Mouse (Mus musculus) limb, embryonic 15.5 days (tissue): Measurements from ENCODE around the gene 9530053A07Rik. TPM values are rescaled to one million over a fixed set of nuclear protein-coding genes. Genes with fewer than 3 reads are reported as not detected.

Experiments
- ATAC-seq: fragments of 200-750 bp; cut with Nextera tagmentation; 2 replicates; pipeline ENCODE4 v1.8.0; 2017; ENCODE audit warnings: low read depth, moderate TSS enrichment; ENCODE audit not compliant: insufficient number of reproducible peaks, low FRiP score, low TSS enrichment
- H3K27ac ChIP-seq: fragments of 300-500 bp; sonication (generic); 2 replicates; pipeline ENCODE4 v1.5.1; 2015; ENCODE audit warnings: moderate library complexity, mild to moderate bottlenecking, inconsistent platforms
- H3K27me3 ChIP-seq: fragments of 300-500 bp; sonication (generic); 2 replicates; pipeline ENCODE4 v1.6.1; 2015; ENCODE audit warnings: inconsistent platforms
- H3K36me3 ChIP-seq: fragments of 300-500 bp; sonication (generic); 2 replicates; pipeline ENCODE4 v1.6.1; 2015; ENCODE audit warnings: inconsistent platforms
- H3K4me1 ChIP-seq: fragments of 300-500 bp; sonication (generic); 2 replicates; pipeline ENCODE4 v1.6.1; 2015; ENCODE audit warnings: inconsistent platforms
- H3K4me2 ChIP-seq: fragments of 300-500 bp; sonication (generic); 2 replicates; pipeline ENCODE4 v1.6.1; 2015; ENCODE audit warnings: mild to moderate bottlenecking, inconsistent platforms
- H3K4me3 ChIP-seq: fragments of 300-500 bp; sonication (generic); 2 replicates; pipeline ENCODE4 v1.5.1; 2015; ENCODE audit warnings: mild to moderate bottlenecking, inconsistent platforms
- H3K9ac ChIP-seq: fragments of 300-500 bp; sonication (generic); 2 replicates; pipeline ENCODE4 v1.6.1; 2015; ENCODE audit warnings: inconsistent platforms
- H3K9me3 ChIP-seq: fragments of 300-500 bp; sonication (generic); 2 replicates; pipeline ENCODE4 v1.6.1; 2016; ENCODE audit warnings: inconsistent platforms
- WGBS: fragments of 180-500 bp; shearing (Covaris S2); methylation state at CpG from one replicate; pipeline ENCODE4 v1.1.7; 2015; 5-methylcytosine and 5-hydroxymethylcytosine counted together
- polyA plus RNA-seq: library from polyadenylated mRNA; unstranded; fragments of >200 nt; fragmentation: Nextera tagmentation; extraction: Ambion mirVana; gene quantifications from 2 replicates; pipeline ENCODE4 v1.2.1, GENCODE M21; 2015

Gene 9530053A07Rik
- polyA plus RNA-seq, 1 experiment from 2014 or later: not detected

DNA sequence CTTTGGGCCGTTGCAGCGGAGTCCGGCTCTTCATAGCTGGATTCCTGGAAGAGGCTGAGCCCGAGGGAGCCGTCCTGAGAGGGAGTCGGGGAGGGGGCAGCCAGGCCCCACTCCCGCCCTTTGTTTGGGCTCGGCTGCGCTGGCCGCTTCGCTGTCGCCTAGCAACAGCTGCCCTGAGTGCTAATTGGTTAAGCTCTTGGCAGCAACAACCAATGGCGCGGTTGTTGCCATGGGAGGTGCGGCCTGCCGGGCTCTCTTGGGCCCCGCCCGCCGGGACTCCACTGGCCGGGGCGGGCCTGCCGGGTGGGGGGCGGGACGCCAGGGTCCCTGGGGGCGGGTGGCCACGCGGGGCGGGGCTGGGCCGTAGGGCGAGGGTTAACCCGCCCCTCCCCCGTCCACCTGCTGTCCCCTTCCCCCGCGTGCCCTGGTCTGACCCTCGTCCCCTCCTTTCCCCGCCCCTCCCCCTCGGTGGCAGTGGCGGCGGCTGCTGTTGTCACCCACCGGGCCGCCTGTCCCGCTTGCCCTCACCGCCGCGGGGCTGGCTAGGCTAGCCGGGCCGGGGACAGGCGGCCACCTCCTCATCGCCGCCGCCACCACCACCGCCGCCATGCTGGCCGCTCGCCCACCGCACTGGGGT is 50.6 kb downstream of the 9530053A07Rik start:
- Histone ChIP-seq H3K36me3 (peaks cover 73% of the 10 kb centered on the region), H3K4me3 (peak overlapping the region; percentile 98), H3K4me2 (peak overlapping the region; percentile 88), H3K27ac (peak overlapping the region; percentile 93), H3K4me1 (peaks cover 13% of the 10 kb centered on the region), H3K9ac (peak overlapping the region; percentile 76), H3K27me3 (no peaks in the 10 kb centered on the region), H3K9me3 (no peaks in the 10 kb centered on the region)
- peak; percentile 91 for ATAC-seq
- WGBS: under 1% methylated on average over 37 of the region's 56 CpGs

DNA sequence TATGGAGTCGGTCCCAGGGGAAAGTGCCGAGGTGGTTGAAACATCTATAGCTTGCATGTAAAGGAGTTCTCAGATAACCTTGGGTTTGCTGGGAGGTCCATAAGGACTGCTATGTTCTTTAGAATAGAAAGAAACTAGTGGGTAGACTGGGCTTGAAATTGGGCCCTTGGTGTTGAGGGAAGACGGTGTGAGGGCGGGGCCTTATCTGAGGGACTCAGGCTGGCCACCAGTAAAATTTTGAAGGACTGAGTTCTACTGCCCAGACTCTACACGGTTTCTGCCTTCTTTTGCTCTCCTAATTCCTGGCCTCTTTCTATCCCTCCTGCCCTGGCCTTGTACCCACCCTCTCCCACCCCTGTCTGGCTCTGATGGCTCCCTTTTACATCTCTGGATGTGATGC is 51.6 kb downstream of the 9530053A07Rik start:
- peak overlapping the region; percentile 88 for H3K4me2 ChIP-seq
- no peak overlapping the region for H3K27ac ChIP-seq
- WGBS: 79% methylated on average over 5 of the region's 5 CpGs
- peaks cover 13% of the 10 kb centered on the region for H3K4me1 ChIP-seq
- no peak overlapping the region for H3K9ac ChIP-seq
- H3K36me3 ChIP-seq: peaks cover 73% of the 10 kb centered on the region
- no peaks in the 10 kb centered on the region for H3K9me3 ChIP-seq
- no peaks in the 10 kb centered on the region for H3K27me3 ChIP-seq
- ATAC-seq: no peak
- peak overlapping the region; percentile 98 for H3K4me3 ChIP-seq

DNA sequence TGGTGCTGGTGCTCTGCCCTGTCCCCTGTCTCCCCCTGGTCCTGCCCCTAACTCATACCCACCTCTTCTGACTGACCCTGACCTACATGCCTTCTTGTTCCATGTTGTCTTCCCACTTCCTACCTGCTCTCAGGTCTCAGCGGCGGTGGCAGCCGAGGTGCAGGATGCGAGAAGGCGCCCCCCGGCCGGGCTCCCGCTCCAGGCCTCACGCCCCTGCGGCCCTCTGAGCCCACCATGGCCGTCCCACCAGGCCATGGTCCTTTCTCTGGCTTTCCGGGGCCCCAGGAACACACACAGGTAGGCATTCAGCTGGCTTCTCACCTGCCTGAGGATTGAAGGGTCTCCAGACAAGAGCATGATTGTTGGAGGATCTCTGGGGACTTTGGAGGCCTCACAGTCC is 52.1 kb downstream of the 9530053A07Rik start:
- Histone ChIP-seq H3K9me3 (no peaks in the 10 kb centered on the region), H3K27ac (no peak overlapping the region), H3K36me3 (peaks cover 73% of the 10 kb centered on the region), H3K4me3 (no peak overlapping the region; the same call in 1 of the 2 replicates), H3K9ac (no peak overlapping the region), H3K4me2 (no peak overlapping the region), H3K27me3 (no peaks in the 10 kb centered on the region), H3K4me1 (peaks cover 13% of the 10 kb centered on the region)
- no peak for ATAC-seq
- WGBS: 96% methylated on average over 12 of the region's 12 CpGs

DNA sequence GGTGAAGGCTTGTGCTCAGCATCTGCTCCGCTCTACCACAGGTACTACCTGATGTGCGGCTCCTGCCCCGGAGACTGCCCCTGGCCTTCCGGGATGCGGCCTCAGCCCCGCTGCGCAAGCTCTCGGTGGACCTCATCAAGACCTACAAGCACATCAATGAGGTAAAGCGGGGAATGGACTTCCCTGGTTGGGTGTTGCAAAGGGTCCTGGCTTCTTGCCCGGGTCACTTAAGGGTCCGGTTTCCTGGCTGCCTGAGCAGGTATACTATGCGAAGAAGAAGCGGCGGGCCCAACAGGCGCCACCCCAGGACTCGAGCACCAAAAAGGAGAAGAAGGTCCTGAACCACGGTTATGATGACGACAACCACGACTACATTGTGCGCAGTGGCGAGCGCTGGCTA is 53.1 kb downstream of the 9530053A07Rik start:
- Histone ChIP-seq H3K9ac (no peak overlapping the region), H3K4me3 (no peak overlapping the region), H3K9me3 (no peaks in the 10 kb centered on the region), H3K4me2 (no peak overlapping the region), H3K4me1 (peaks cover 13% of the 10 kb centered on the region), H3K36me3 (peaks cover 73% of the 10 kb centered on the region), H3K27ac (no peak overlapping the region), H3K27me3 (no peaks in the 10 kb centered on the region)
- WGBS: 96% methylated on average over 22 of the region's 22 CpGs
- no peak for ATAC-seq

DNA sequence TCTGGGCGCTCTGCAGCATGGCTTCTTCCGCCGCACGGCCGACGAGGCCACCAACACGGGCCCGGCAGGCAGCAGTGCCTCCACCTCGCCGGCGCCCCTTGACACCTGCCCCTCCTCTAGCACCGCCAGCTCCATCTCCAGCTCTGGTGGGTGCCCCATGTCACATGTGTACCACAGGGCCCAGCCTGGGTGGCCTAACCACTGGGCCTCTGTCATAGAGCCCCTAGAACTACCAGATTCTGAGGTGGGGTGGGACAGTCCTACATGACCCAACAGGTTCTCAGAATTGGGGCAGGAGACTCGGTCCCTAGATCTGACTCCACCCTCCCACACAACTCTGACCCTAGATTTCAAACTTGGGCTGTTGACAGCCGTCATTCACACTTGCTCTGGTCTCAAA is 56.6 kb downstream of the 9530053A07Rik start:
- no peak overlapping the region for H3K27ac ChIP-seq
- H3K4me1 ChIP-seq: peaks cover 6% of the 10 kb centered on the region
- no peaks in the 10 kb centered on the region for H3K9me3 ChIP-seq
- H3K27me3 ChIP-seq: no peaks in the 10 kb centered on the region
- H3K4me3 ChIP-seq: no peak overlapping the region
- no peak overlapping the region for H3K4me2 ChIP-seq
- H3K9ac ChIP-seq: no peak overlapping the region
- 93% methylated on average over 14 of the region's 14 CpGs for WGBS
- ATAC-seq: no peak
- peaks cover 94% of the 10 kb centered on the region for H3K36me3 ChIP-seq

DNA sequence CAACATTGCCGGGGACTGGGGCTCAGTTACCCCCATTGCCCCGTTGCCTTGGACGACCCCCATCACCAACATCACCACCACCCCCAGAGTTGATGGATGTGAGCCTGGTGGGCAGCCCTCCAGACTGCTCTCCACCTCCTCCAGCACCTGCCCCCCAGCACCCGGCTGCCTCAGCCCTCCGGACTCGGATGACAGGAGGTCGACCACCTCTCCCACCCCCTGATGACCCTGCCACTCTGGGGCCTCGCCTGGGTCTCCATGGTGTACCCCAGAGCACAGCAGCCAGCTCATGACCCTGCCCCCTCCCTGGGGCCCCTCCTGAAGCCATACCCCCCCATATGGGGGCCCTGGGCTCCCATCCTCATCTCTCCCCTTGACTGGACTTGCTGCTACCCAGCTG is 57.4 kb downstream of the 9530053A07Rik start:
- Histone ChIP-seq H3K9ac (no peak overlapping the region), H3K36me3 (peaks cover 98% of the 10 kb centered on the region), H3K27ac (no peak overlapping the region), H3K4me1 (no peaks in the 10 kb centered on the region), H3K9me3 (no peaks in the 10 kb centered on the region), H3K27me3 (no peaks in the 10 kb centered on the region), H3K4me3 (no peak overlapping the region), H3K4me2 (no peak overlapping the region)
- 94% methylated on average over 8 of the region's 8 CpGs for WGBS
- ATAC-seq: no peak

DNA sequence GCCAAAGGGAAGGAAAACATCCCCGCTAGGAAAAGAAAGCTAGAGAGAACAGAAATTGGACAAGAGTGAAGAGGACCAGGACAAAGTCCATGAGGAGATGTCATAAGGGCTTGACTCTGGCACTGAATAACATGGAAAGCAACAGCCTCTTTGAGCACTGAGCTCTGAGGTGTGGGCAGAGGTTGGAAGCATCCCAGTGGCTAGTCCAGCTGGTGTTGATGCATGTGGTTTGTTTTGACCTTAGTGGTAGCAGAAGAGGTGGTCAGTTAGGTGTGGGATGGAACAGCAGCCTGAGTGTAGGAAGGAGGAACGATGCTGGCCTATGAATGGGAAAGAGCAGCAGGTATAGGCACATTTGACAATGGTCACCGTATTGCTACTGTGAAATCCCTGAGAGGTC is 62.2 kb downstream of the 9530053A07Rik start:
- no peak for ATAC-seq
- Histone ChIP-seq H3K9me3 (no peaks in the 10 kb centered on the region), H3K27me3 (no peaks in the 10 kb centered on the region), H3K27ac (no peak overlapping the region), H3K4me3 (no peak overlapping the region), H3K9ac (no peak overlapping the region), H3K4me1 (no peaks in the 10 kb centered on the region), H3K36me3 (peaks cover 75% of the 10 kb centered on the region), H3K4me2 (no peak overlapping the region)
- 94% methylated on average over 3 of the region's 3 CpGs for WGBS

DNA sequence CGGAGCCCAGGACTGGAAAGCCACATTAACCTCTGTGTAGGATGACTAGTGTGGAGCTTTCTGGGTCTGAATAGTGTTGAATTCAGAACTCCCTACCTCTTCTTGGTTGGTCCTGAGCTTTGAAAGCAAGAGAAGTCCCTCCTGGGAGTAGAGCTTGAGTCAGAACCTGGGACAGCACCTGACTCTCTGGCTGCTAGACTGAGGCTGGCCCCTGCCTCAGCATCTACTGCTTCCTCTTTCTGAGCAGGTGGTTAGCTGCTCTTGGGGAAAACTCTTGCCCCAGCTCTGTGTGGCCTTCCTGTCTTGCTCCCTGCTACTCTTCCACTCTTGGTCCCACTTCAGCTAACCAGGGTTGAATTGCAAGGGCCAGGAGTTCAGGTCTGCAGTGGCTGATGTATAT is 62.6 kb downstream of the 9530053A07Rik start:
- Histone ChIP-seq H3K4me2 (no peak overlapping the region), H3K9ac (no peak overlapping the region), H3K4me1 (no peaks in the 10 kb centered on the region), H3K27me3 (no peaks in the 10 kb centered on the region), H3K4me3 (no peak overlapping the region), H3K27ac (no peak overlapping the region), H3K9me3 (no peaks in the 10 kb centered on the region), H3K36me3 (peaks cover 71% of the 10 kb centered on the region)
- WGBS: 100% methylated on average over 1 of the region's 1 CpGs
- ATAC-seq: no peak

DNA sequence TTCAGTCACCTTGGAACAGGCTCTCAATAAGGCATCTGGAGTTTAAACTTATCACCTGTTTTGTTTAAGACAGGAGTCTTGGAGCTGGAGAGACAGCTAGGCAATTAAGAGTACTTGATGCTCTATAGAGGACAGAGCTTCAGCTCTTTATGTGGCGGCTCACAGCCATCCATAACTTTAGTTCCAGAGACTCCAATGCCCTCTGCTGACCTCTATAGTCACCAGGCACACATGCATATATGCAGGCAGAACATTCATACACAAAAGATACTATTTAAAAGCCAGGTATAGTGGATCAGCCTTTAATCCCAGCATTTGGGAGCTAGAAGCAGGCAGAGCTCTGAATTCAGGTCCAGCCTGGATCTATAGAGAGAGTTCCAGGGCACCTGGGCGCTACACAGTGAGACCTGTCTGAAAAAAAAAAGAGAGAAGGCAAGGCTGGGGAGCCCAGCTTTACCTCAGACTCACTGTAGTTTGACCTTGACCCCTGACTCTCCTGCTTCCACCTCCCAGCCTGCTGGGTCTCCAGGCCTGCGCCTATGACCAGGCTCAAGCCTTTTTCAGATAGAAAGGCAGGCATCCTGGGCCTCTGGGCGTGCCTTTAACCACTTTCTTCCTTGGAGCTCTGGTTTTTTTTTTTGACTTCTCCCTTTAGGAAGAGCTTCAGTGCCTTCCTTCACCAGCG is 66.3 kb downstream of the 9530053A07Rik start:
- no peaks in the 10 kb centered on the region for H3K4me1 ChIP-seq
- H3K36me3 ChIP-seq: peaks cover 45% of the 10 kb centered on the region
- H3K27me3 ChIP-seq: no peaks in the 10 kb centered on the region
- no peaks in the 10 kb centered on the region for H3K9me3 ChIP-seq
- WGBS: 82% methylated on average over 5 of the region's 5 CpGs
- no peak overlapping the region for H3K27ac ChIP-seq
- no peak overlapping the region for H3K9ac ChIP-seq
- no peak for ATAC-seq
- H3K4me2 ChIP-seq: no peak overlapping the region
- H3K4me3 ChIP-seq: no peak overlapping the region

DNA sequence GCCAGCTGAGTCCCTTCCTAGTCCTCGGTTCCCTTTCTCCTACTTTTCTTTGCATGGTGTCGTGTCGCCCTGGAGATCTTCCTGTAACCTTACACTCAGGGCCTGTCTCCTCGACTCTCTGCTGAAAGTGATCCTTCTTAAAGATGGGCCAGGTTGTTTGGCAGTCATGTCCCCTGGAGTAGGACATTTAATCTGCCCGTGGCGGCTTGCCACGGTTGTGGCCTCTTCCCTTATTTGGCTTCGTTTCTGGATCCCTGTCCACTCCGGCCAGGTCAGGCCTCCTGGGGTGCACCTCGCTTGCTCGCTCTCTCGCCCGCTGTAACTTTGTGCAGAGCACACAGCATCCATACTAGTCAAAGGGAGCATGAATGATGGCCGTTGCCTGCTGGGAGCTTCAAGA is 67.3 kb downstream of the 9530053A07Rik start:
- H3K4me1 ChIP-seq: no peaks in the 10 kb centered on the region
- 76% methylated on average over 14 of the region's 14 CpGs for WGBS
- no peak for ATAC-seq
- no peaks in the 10 kb centered on the region for H3K27me3 ChIP-seq
- no peak overlapping the region for H3K4me2 ChIP-seq
- H3K27ac ChIP-seq: no peak overlapping the region
- H3K4me3 ChIP-seq: no peak overlapping the region
- no peaks in the 10 kb centered on the region for H3K9me3 ChIP-seq
- H3K9ac ChIP-seq: no peak overlapping the region
- peaks cover 35% of the 10 kb centered on the region for H3K36me3 ChIP-seq

DNA sequence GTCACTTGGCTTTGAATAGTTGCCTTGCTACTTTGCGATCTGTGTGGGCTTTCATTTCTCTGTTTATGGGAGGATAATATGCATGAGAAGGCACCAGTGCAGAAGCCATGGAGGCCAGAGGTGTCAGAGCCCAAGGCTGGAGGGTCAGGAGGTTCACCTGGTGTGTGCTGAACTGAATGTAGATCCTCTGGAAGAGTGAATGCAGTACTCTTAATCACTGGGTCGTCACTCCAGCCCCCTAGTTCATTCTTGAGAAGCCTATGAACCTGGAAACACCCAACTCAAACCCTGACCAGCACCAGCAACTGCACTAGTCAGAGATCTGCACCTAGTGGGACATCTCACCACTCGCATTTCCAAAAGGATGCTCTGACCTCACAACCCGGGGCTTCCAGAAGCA is 69.8 kb downstream of the 9530053A07Rik start:
- 65% methylated on average over 4 of the region's 4 CpGs for WGBS
- H3K27me3 ChIP-seq: no peaks in the 10 kb centered on the region
- H3K36me3 ChIP-seq: peaks cover 17% of the 10 kb centered on the region
- no peaks in the 10 kb centered on the region for H3K9me3 ChIP-seq
- H3K9ac ChIP-seq: no peak overlapping the region
- H3K4me3 ChIP-seq: no peak overlapping the region
- no peak overlapping the region for H3K4me2 ChIP-seq
- ATAC-seq: no peak
- H3K27ac ChIP-seq: no peak overlapping the region
- no peaks in the 10 kb centered on the region for H3K4me1 ChIP-seq

DNA sequence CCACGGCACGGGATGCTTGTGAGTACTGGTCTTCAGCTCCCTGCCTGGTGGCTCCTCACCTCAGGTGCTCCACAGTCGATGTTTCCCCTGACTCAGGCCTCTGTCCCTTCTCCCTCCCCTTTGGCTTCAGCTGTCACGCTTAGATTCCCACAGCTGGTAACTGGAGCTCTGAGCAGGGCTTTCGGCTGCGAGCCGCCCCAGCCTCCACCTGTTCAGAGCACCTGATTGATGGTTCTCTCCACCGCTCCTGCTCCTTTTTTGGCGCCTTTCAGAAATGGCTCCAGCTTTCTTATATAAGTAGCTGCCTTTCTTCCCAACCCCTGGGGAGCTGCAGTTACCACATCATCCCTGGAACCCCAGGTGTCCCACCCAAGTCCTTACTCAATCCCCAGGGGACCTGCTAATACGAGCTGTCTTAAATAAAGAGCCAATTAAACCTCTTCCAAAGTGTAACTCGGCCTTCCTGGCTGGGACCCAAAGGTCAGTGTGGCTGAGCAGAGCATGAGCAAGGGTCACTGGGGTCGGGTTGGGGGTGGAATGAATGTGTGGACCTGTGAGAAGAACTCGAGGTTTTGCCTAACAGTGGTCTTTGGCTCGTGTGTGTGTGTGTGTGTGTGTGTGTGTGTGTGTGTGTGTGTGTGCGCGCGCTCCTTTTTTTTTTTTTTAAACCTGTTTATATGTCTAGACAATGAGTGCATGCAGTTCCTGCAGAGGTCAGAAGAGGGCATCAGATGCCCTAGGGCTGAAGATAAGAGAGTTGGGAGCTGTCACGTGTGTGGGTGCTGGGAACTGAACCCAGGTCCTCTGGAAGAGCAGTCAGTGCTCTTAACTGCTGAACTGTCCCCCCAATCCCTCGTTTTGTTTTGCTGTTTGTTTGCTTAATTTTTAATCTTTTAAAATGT is 74.2 kb downstream of the 9530053A07Rik start:
- H3K9ac ChIP-seq: no peak overlapping the region
- 55% methylated on average over 19 of the region's 19 CpGs for WGBS
- H3K4me1 ChIP-seq: peaks cover 4% of the 10 kb centered on the region; the same call in 1 of the 2 replicates
- H3K27ac ChIP-seq: no peak overlapping the region
- H3K36me3 ChIP-seq: no peaks in the 10 kb centered on the region
- H3K4me2 ChIP-seq: no peak overlapping the region
- no peaks in the 10 kb centered on the region for H3K27me3 ChIP-seq
- no peak for ATAC-seq
- no peaks in the 10 kb centered on the region for H3K9me3 ChIP-seq
- H3K4me3 ChIP-seq: no peak overlapping the region
